Mouse (Mus musculus) neural tube, embryonic 14.5 days (tissue): ENCODE measurements at regions not wholly inside any gene's neighbourhood (a gene's known extent, or its start where the extent isn't known, plus 50 kb on each side); places are given as distances from the start of the nearest gene placed in this dataset.

ENCODE experiments used
- ATAC-seq: fragments of 200-750 bp; cut with Nextera tagmentation; 2 replicates; pipeline ENCODE4 v1.8.0; 2017; ENCODE audit warnings: low read depth, mild to moderate bottlenecking, moderate TSS enrichment, moderate library complexity
- H3K27ac ChIP-seq: fragments of 300-500 bp; sonication (generic); 2 replicates; pipeline ENCODE4 v1.5.1; 2014; ENCODE audit warnings: low read depth, mild to moderate bottlenecking, control low read depth, low read length, moderate library complexity, mixed read lengths
- H3K27me3 ChIP-seq: fragments of 300-500 bp; sonication (generic); 2 replicates; pipeline ENCODE4 v1.6.1; 2014; ENCODE audit warnings: low read length; ENCODE audit not compliant: control insufficient read depth, insufficient read depth
- H3K36me3 ChIP-seq: fragments of 300-500 bp; sonication (generic); 2 replicates; pipeline ENCODE4 v1.6.1; 2014; ENCODE audit warnings: low read length, mixed read lengths; ENCODE audit not compliant: control insufficient read depth, insufficient read depth
- H3K4me1 ChIP-seq: fragments of 300-500 bp; sonication (generic); 2 replicates; pipeline ENCODE4 v1.6.1; 2014; ENCODE audit warnings: low read length; ENCODE audit not compliant: control insufficient read depth, insufficient read depth
- H3K4me2 ChIP-seq: fragments of 300-500 bp; sonication (generic); 2 replicates; pipeline ENCODE4 v1.6.1; 2014; ENCODE audit warnings: mild to moderate bottlenecking, low read depth, low read length, control low read depth
- H3K4me3 ChIP-seq: fragments of 300-500 bp; sonication (generic); 2 replicates; pipeline ENCODE4 v1.5.1; 2014; ENCODE audit warnings: low read depth, low read length, control low read depth, mixed read lengths
- H3K9ac ChIP-seq: fragments of 300-500 bp; sonication (generic); replicated peaks from 2 replicates; pipeline ENCODE4 v1.6.1; 2014; ENCODE audit warnings: low read depth, mild to moderate bottlenecking, control low read depth, low read length, mixed read lengths
- H3K9me3 ChIP-seq: fragments of 300-500 bp; sonication (generic); 2 replicates; pipeline ENCODE4 v1.6.1; 2016; ENCODE audit warnings: low read length; ENCODE audit not compliant: control insufficient read depth
- WGBS: fragments of 180-500 bp; shearing (Covaris S2); extraction: QIAGEN DNeasy Blood & Tissue Kit; methylation state at CpG from one replicate; pipeline ENCODE4 v1.1.7; 2014; 5-methylcytosine and 5-hydroxymethylcytosine counted together

DNA sequence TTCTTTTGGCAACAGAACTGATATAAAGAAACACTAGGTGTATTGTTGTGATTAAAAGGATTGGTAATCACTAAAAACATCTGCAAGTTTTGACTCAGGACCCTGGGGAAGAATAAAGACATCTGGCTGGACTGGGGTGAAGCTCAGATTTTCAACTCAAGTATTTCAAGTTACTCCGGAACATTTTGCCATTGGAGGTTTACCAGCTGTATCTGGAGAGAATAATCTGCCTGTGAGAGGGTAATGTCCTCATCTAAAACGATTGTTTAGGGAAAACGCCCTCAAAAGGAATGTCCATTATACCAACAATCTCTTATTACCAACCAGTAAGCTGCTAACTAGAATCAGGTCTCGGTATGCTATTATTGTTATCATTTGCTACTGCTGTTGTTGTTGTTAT is 288.2 kb upstream of the Clec14a start:
- no peak overlapping the region for H3K9ac ChIP-seq
- no peak overlapping the region for H3K27ac ChIP-seq
- no peaks in the 10 kb centered on the region for H3K9me3 ChIP-seq
- no peaks in the 10 kb centered on the region for H3K27me3 ChIP-seq
- no peak overlapping the region for H3K4me2 ChIP-seq
- no peaks in the 10 kb centered on the region for H3K36me3 ChIP-seq
- no peaks in the 10 kb centered on the region for H3K4me1 ChIP-seq
- H3K4me3 ChIP-seq, result no peak overlapping the region
- ATAC-seq, result no peak
- 81% methylated on average over 4 of the region's 4 CpGs for WGBS

DNA sequence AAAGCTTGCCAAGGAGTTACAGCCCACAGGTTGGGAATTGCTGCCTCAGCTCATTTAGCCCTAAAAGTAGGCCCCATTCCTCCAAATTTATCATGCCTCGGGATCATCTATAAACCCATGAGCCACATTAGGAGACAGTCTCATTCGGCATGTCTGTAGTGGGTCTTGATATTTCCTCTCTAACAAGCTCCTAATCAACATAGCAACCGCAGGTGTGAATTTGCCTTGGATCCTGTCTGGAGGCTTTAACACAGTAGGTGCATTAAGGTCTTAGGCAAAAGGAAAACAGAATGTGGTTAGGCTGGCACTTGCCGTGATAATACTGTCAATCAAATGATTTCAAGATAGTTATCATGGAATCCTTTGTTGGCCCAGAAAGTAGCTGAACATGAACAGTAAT is 287.7 kb upstream of the Clec14a start:
- Histone ChIP-seq H3K9ac (no peak overlapping the region), H3K4me2 (no peak overlapping the region), H3K4me3 (no peak overlapping the region), H3K27ac (no peak overlapping the region), H3K36me3 (no peaks in the 10 kb centered on the region), H3K9me3 (no peaks in the 10 kb centered on the region), H3K27me3 (no peaks in the 10 kb centered on the region), H3K4me1 (no peaks in the 10 kb centered on the region)
- no peak for ATAC-seq
- 84% methylated on average over 4 of the region's 4 CpGs for WGBS

DNA sequence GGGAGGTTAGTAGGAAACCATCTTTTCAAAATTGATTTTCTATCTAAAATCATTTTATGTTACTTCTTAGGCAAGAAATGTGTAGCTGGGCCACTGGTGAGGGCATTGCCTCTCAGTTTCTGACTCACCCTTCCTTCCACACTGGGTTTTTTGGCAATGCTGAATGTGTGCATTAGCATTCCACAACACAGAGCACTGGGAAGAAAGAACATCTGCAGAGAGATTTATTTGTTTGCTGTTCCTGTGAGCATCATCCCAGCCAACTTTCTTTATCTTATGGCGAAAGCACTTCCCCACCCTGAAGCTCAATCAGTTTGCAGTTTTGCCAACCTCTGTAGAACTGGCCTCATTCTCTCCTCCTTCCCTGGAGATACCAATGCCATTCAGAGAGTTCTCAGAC is 287.0 kb upstream of the Clec14a start:
- Histone ChIP-seq H3K36me3 (no peaks in the 10 kb centered on the region), H3K9ac (no peak overlapping the region), H3K4me1 (no peaks in the 10 kb centered on the region), H3K27ac (no peak overlapping the region), H3K4me2 (no peak overlapping the region), H3K9me3 (no peaks in the 10 kb centered on the region), H3K27me3 (no peaks in the 10 kb centered on the region), H3K4me3 (no peak overlapping the region)
- 70% methylated on average over 1 of the region's 1 CpGs for WGBS
- no peak for ATAC-seq

DNA sequence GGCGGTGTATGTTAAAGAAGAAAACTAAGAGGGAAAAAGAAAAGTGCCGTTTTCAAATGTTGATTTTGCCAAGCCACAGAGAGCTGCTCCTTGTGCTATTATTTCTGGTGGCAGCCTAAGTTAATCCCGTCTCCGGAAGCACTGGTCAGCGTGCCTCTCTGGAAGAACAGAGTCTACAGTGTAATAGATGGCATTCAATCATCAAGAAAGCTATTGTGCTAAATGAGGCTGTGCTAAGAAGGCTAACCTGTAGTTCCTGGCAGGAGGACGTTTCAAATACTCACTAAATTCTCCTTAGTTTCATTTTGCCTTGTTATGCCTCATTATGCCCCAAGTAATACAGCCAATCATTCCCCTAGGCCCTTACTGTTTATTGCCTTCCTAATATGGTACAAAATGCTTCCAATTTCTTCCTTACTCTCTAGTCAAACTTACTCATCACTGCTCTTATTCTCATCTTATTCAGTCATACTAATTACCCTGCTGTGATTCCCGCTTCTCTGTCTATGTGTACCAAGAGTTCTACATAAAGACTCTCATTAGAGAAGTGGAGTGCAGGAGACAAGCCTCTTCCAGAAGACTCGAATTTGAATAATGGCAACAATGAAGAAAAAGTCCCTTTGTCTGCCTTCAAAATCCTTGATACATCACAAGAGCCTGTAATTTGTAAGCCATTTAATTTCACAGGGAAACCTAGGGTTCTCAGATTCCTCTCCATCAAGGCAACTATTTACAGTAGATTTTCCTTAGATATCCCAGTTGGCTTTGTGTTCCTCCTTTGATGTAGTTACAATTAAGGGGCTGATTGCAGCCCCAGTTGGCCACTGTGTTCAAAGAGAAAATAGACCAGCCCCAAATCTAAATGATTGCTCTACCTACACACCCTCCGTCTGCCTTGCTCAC is 282.0 kb upstream of the Clec14a start:
- Histone ChIP-seq H3K4me1 (no peaks in the 10 kb centered on the region), H3K4me3 (no peak overlapping the region), H3K9me3 (no peaks in the 10 kb centered on the region), H3K27me3 (no peaks in the 10 kb centered on the region), H3K27ac (no peak overlapping the region), H3K4me2 (no peak overlapping the region), H3K36me3 (no peaks in the 10 kb centered on the region), H3K9ac (no peak overlapping the region)
- ATAC-seq, result no peak
- 19% methylated on average over 9 of the region's 9 CpGs for WGBS

DNA sequence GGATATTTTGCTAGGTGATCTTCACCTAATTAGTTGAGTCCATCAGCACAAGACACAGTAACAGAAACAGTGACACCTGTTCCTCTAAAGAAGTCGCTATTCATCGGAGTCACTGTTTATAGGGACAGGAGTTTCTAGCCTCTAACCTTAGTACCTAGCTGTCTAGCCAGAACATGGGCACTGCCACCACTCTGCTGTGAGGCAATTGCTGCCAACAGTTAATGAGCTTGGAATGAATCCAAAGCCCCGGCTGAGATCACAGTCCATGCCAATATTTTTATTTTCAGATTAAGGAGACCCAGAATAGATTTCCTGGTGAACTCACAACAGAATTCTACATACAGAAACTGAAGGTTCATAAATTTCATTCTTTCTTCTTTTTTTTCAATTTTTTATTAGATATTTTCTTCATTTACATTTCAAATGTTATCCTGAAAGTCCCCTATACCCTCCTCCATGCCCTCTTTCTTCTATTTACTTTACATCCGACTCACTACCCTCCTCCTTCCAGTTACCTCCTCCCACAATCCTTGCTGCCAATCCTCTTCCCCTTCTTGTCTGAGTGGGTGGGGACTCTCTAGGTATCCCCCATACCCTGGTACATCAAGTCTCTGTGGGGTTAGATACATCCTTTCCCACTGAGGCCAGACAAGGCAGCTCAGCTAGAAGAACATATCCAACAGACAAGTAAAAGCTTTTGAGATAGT is 276.9 kb upstream of the Clec14a start:
- no peak overlapping the region for H3K4me3 ChIP-seq
- H3K27me3 ChIP-seq, result no peaks in the 10 kb centered on the region
- H3K27ac ChIP-seq, result no peak overlapping the region
- H3K36me3 ChIP-seq, result no peaks in the 10 kb centered on the region
- 67% methylated on average over 4 of the region's 4 CpGs for WGBS
- no peak overlapping the region for H3K4me2 ChIP-seq
- no peaks in the 10 kb centered on the region for H3K9me3 ChIP-seq
- no peaks in the 10 kb centered on the region for H3K4me1 ChIP-seq
- H3K9ac ChIP-seq, result no peak overlapping the region
- peak; percentile 63; the same call in 1 of the 2 replicates for ATAC-seq

DNA sequence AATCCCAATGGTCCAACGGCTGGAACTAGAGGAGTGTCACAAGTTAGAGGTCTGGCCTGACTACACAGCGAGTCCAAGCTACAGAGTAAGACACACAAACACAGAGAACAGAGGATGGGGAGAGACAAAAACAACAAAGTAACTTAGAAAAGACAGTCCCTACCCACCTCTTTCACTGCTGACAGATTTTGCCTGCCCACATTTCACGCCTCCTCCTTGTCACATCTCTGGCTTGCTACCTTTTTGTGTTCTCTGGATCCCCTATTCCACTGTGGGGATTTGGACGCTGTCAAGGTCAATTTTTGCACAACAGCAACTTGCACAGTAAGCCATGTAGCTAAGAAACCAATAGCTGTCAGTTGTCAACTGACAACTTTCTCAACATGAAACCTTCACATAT is 275.8 kb upstream of the Clec14a start:
- Histone ChIP-seq H3K4me1 (no peaks in the 10 kb centered on the region), H3K4me2 (no peak overlapping the region), H3K27me3 (no peaks in the 10 kb centered on the region), H3K27ac (no peak overlapping the region), H3K36me3 (no peaks in the 10 kb centered on the region), H3K9me3 (no peaks in the 10 kb centered on the region), H3K9ac (no peak overlapping the region), H3K4me3 (no peak overlapping the region)
- WGBS, result 84% methylated on average over 4 of the region's 4 CpGs
- no peak for ATAC-seq

DNA sequence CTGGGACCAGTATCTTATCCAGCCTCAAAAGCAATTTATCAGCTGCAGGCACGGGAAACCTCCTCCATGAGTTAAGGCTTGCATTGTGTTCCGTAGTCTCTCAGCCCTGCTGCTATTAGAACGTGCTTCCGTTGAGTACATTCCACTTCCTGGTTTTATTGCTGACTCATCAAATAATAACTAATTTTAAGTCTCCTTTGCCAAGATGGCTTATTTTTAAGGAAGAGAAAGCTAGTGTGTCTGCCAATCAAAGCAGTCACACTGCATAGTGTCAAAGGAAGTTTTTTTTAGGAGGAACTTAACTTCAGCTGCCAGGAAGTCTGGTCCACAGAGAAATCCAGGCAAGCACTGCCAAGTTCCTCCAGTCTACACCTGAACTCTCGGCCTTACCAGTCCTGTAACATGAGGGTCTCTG is 269.2 kb upstream of the Clec14a start:
- Histone ChIP-seq H3K9ac (no peak overlapping the region), H3K27ac (no peak overlapping the region), H3K4me2 (no peak overlapping the region), H3K4me3 (no peak overlapping the region), H3K27me3 (no peaks in the 10 kb centered on the region), H3K36me3 (no peaks in the 10 kb centered on the region), H3K9me3 (no peaks in the 10 kb centered on the region), H3K4me1 (no peaks in the 10 kb centered on the region)
- 53% methylated on average over 5 of the region's 5 CpGs for WGBS
- peak; percentile 61; the same call in 1 of the 2 replicates for ATAC-seq

DNA sequence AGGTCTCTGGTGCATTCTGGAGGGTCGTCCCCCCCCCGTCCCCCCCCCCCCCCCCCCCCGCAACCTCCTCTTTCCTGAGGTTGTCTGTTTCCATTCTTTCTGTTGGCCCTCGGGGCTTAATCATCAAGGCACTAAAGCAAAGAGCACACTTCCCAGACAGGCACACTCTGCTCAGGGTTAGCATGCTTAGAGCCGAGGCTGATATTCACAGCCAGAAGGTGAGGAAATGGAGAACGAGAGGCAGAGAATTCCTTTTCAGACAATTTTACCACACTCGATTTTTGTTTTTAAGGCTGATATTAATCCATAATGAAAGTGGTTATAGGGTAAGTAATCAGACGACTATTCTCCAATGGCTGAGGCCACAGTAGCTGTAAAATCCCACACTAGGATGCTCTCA is 268.7 kb upstream of the Clec14a start:
- 75% methylated on average over 5 of the region's 8 CpGs for WGBS
- ATAC-seq, result no peak
- H3K9me3 ChIP-seq, result no peaks in the 10 kb centered on the region
- H3K9ac ChIP-seq, result no peak overlapping the region
- H3K4me2 ChIP-seq, result no peak overlapping the region
- H3K27me3 ChIP-seq, result no peaks in the 10 kb centered on the region
- no peak overlapping the region for H3K4me3 ChIP-seq
- no peaks in the 10 kb centered on the region for H3K36me3 ChIP-seq
- H3K27ac ChIP-seq, result no peak overlapping the region
- H3K4me1 ChIP-seq, result no peaks in the 10 kb centered on the region

DNA sequence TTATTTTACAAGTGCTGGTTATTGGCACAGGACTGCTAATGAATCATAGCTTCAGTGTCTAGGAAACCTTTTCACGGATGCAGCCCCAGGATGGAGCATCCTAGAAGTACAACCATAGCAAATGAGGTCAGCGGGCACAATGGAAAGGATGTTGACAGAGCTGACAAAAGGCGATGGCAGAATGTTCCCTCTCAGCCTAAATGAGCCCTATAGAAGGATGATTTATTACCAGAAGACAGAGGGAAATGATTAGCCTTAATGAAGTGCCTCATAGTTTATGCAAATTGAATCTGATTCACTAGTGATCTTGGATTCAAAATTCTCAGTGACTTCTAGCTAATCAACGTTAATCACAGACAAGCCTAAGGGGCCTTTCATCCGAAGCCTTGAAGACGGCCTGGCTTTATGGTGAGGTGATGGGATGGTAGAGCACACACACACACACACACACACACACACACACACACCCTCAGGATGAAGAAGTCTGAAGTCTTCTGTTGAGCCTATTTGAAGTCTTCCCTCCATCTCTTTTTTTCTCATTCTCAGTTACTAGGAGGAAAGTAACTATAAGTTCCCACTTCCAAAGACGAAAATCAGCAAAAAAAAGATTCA is 267.4 kb upstream of the Clec14a start:
- peak; percentile 56; the same call in 1 of the 2 replicates for ATAC-seq

More for the DNA sequence above, 267.4 kb upstream of the Clec14a start:
- H3K9me3 ChIP-seq, result no peaks in the 10 kb centered on the region
- no peak overlapping the region for H3K27ac ChIP-seq
- H3K27me3 ChIP-seq, result no peaks in the 10 kb centered on the region
- no peak overlapping the region for H3K4me3 ChIP-seq
- no peaks in the 10 kb centered on the region for H3K4me1 ChIP-seq
- H3K9ac ChIP-seq, result no peak overlapping the region
- no peaks in the 10 kb centered on the region for H3K36me3 ChIP-seq
- WGBS, result 27% methylated on average over 7 of the region's 7 CpGs
- H3K4me2 ChIP-seq, result no peak overlapping the region
